Mouse (Mus musculus) ES-Bruce4 (cell line): ENCODE results near the gene Ola1.

ENCODE experiments used
- CTCF ChIP-seq: IDR thresholded peaks from one replicate; pipeline ENCODE4 v1.8.1; 2011; ENCODE audit warnings: low read depth, low read length
- EP300 ChIP-seq: IDR thresholded peaks from 2 replicates; pipeline ENCODE4 v1.6.1; 2011; ENCODE audit warnings: low read depth, low read length; ENCODE audit not compliant: insufficient read depth

- TF ChIP-seq CTCF (no peak), EP300 (no peak)
These were observed 168.7 kb downstream of the Ola1 start for GRCm38 (mm10) chr2:73049977-73050376.
